Mouse (Mus musculus): ENCODE data around the gene Barx1.

Gene Barx1

GRCm38 (mm10) chr13:48660221-48660734 lies 2.5 kb upstream of the Barx1 start:
- no peak for DNase-seq (ENCODE audit: low spot score)

- no peak for DNase-seq (ENCODE audit: low spot score)
Observed at GRCm38 (mm10) chr13:48660741-48661140, 2.1 kb upstream of the Barx1 start.

DNA sequence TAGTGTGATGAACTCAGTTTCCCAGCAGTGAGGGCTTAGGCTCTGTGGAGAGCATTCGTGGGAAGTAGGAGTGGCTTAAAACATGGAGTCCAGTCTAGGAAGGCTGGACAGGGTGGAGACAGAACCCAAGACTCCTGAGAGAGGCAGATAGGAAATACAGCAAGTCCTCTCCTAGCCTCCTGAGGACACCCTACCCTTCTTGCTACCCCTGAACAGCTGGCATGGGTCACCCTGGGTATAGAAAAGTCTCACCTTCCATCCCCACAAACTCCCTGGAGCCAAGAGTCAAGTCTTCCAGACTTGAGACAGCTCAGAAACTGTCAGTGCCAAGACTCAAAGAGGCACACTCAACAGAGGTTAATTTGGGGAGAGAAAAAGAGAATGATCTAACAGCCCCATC lies 1.2 kb upstream of the Barx1 start:
- no peak for DNase-seq (ENCODE audit: low spot score)

- DNase-seq (ENCODE audit: low spot score): no peak
Observed at GRCm38 (mm10) chr13:48663211-48663987, 601 bp downstream of the Barx1 start.

DNA sequence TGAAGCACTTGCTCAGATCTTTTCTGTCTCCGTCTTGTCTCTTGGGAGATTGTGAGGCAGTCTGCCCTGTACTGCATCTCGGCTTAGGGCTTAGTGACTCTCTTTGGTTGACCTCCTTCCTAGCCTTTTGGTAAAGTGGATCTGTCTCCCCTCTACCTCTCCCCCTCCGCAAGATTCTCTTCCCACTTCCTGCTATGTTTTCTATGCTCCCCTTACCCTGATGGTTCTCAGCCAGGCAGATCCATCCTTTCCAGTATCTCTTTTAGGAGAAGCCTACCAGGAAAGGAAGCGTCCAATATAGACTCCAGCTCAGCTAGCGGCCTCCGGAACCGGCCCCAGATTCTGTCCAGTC lies 1.2 kb downstream of the Barx1 start:
- DNase-seq (ENCODE audit: low spot score): no peak

DNA sequence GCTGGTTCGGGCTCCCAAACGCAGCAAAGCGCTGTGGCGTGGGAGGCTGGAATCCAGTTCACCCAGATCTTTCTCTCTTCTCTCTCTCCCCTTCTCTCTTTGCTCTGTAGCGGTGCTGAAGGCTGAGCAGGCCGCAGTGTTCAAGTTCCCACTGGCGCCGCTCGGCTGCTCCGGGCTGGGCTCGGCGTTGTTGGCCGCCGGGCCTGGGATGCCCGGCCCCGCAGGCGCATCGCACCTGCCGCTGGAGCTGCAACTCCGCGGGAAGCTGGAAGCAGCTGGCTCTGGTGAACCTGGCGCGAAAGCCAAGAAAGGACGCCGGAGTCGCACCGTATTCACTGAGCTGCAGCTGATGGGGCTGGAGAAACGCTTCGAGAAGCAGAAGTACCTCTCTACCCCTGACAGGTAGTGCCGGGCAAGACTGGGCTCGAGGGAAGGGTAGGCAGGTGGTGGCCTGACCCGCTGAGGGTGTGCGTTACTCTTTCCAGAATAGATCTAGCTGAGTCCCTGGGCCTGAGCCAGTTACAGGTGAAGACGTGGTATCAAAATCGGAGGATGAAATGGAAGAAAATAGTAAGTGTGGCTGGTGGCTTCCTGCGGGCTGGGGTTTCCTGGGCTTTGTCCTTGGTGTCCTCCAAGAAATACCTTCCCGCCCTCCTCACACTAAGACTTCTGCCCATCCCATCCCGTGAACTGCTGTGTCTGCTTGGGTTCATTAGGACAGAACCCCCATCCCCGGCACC lies 2.3 kb downstream of the Barx1 start:
- DNase-seq (ENCODE audit: low spot score): no peak

DNA sequence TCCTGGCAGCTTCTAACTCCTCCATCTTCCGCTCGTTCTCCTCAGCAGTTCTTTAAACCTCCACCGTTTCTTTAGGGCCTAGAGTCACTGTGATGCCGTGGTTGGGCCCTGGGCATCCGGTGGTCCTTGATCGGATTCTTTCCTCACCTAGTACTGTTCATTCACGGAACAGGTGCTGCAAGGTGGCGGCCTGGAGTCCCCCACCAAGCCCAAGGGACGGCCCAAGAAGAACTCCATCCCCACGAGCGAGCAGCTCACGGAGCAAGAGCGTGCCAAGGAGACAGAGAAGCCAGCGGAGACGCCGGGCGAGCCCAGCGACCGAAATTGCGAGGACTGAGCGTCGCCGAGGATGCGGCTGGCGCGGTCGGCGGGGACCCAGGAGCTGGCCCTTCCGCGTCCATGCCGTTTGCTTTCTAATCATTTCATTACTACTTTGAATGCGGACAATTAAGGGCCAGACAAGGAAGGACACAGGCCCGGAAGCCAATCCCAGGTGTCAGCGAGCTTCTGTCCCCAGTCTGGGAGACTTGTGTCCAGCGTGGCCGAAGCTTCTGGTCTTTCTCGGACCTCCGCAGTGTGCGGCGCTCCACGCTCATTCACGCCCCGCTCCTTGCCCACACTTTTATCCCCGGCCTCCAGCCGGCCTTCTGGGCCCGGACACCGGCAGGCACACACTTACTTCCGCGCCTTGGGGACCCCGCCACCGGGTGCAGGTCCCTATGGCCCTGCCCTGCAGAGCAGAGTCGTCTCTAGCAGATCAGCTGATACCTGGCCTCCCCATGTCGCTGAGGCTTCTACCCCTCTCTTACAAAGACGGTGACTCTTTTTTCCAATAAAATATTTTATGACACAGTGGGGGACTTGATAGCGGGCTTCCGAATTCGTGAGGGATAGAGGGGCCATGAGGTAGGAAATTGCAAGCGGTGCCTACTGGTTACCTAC lies 3.1 kb downstream of the Barx1 start:
- DNase-seq (ENCODE audit: low spot score): no peak

DNA sequence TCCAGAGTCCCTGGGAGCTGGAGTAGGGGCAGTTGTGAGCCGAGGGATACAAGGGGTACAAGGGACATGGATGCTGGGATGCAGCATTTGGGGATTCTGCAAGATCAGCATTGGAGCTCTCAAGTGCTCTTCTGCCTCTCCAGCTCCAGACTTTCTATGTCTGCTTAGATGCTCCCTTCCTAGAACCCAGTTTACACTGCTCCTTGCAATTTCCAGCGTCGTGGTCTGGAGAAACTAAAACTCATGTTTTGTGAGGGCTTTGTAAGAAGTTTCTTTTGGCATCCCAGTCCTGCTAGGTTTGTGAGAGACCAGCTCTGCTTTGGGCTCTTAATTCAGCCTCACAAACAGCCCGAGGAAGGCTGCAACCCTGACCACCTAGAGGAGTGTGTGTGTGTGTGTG lies 4.7 kb downstream of the Barx1 start:
- DNase-seq (ENCODE audit: low spot score): no peak

DNA sequence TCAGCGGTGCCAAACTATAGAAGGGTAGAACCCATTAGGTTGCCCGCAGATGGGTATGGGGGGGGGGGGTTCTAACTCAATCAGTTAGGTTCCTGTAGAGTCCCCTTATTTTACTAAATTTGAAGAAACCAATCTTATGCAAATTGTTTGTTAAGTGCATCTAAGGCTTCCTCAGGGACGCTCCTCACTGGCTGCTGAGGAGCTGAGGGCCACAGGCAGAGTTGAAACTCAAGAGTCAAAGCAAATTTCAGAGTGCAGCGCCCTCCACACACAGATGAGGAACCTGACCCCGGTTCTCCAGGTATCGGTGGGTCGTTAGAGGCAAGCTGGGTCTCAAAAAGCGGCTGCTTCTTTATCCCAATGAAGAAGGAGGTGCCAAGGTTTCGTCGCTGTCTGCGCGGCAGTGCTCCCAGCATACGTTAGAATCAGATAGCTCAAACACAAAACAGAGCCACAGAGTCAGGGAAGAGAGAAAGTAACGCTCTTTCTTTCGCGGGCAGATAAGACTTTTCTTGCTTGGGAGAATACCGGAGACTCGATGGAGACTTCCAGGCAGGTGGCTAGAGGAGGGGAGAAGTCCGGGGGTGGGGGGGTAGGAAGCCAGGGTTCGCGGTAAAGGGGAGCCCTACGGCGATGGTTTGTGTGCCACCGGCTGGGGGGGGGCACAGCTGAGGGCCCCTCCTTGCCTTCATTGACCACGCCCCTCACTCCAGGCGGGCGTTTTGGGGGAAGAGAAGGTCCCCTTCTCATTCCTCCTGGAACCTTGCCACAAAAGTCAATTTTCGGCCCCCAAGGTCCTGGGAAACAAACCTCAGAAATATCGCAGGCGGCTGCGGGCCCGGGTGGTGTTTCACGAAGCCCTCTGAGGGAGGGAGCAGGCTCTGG lies 5.5 kb downstream of the Barx1 start:
- DNase-seq (ENCODE audit: low spot score): no peak

DNA sequence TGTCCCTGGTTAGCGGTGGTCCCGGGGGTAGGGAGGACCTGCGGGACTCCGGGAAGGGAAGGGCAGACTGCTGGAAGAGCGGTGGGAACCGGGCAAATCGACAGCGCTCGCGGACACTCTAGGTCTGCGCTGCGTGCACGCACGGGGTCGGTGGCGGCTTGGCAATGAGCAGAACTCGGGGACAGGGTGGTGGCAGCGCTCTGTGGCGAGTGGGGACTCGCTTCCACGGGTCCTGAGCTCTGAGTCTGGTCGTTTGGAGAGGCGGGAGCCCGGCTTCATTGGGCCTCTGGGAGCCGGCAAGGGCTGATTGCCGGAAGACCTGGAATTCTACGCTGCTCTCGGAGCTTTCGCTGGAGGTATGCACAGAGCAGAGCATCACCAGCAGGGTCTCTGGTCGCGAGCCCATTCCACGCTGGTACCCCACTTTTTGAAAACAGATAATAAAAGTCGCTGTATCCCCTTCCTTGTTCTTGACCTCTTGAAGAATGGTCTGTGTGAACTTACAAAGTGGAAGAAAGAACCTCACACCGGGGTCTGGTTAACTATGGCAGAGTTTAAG lies 6.3 kb downstream of the Barx1 start:
- DNase-seq (ENCODE audit: low spot score): no peak

- no peak for DNase-seq (ENCODE audit: low spot score)
Observed at GRCm38 (mm10) chr13:48672312-48672840, 9.6 kb downstream of the Barx1 start.

DNA sequence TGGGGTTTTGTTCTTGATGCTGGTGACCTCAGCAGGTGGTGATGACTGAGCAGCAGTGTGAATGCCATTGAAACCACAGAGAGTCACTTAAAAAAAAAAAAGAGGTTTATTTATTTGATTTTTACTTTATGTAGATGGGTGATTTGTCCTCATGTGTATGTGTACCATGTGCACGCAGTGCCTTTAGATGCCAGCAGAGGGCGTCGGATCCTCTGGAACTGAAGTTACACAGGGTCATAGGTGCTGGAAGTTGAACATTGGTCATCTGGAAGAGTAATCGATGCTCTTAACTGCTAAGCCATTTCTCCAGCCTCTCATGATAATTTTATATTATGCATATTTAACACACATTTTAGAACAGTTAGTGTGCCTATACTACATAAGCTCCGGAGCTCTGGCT lies 11.8 kb downstream of the Barx1 start:
- no peak for DNase-seq (ENCODE audit: low spot score)

- no peak for DNase-seq (ENCODE audit: low spot score)
Observed at GRCm38 (mm10) chr13:48679351-48679750, 16.6 kb downstream of the Barx1 start.

GRCm38 (mm10) chr13:48686666-48687065 lies 23.9 kb downstream of the Barx1 start:
- no peak for DNase-seq (ENCODE audit: low spot score)

GRCm38 (mm10) chr13:48691991-48692390 lies 29.2 kb downstream of the Barx1 start:
- no peak for DNase-seq (ENCODE audit: low spot score)

GRCm38 (mm10) chr13:48694090-48695064 lies 31.6 kb downstream of the Barx1 start:
- DNase-seq (ENCODE audit: low spot score): no peak

- no peak for DNase-seq (ENCODE audit: low spot score)
Observed at GRCm38 (mm10) chr13:48706385-48706951, 43.7 kb downstream of the Barx1 start.

DNA sequence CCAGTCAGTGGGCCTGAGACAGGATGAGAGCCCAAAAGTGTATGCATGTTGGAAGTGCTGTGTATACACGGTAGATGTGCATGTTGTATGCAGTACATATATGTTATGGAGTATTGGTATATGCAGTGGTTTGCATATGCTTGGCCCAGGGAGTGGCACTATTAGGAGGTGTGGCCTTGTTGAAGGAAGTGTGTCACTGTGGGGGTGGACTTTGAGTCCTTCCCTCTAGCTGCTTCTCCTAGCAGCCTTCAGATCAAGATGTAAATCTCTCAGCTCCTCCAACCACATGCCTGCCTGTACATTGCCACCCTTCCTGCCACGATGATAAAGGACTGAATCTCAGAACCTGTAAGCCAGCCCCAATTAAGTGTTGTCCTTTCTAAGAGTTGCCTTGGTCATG lies 49.9 kb downstream of the Barx1 start:
- DNase-seq (ENCODE audit: low spot score): no peak

GRCm38 (mm10) chr13:48716075-48716474 lies 53.3 kb downstream of the Barx1 start:
- DNase-seq (ENCODE audit: low spot score): no peak

Data from T-cell, adult 2 months (primary cell).